Mouse (Mus musculus): Measurements from ENCODE around the gene Pacs1.

Gene Pacs1

DNA sequence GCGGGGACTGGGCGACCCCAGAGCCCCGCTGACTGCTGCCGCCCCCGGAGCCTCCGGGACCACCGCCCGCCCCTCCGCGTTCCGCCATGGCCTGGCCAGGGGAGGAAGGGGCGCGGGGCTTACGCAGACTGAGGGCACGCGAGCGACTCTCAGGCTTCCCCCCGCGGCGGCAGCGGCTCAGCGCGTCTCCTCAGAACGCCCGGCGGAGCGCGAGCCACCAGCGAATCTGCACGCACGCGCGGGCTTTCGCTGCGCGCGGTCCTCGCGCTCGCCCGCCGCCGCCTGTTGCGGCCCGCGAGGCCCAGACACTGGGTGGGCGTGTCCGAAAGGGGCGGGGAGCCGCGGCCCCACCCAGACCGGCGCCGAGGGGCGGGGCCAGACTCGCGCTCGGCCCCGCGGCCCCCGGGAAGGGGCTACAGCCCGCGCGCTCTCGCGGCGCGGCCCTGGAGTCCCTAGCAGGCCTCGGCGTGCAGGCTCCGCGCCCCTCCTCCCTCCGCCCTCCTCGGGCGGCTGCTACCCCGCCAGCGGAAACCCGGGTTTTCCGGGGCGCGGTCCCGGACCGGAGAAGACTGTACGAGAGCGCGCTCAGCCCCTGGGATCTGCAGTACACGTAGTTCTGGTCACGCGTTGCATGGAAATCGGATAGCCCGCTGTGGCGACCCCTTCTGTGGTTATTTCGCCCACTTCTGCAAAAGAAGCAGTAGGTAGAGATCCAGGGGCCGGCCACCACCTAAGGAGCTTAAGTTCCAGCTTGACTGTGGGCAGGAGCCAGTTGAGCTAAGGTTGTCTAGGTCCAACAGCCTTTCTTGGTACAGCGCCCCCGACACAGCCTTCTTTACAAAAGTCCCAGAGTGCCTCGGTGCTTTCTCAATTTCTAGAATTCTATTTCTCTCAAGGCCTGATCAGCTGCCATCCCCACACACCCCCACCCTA lies at the start of gene Pacs1:
Pacs1 (minus strand) TSS at position 319 of the 933 bp plus-strand sequence.
- DNase-seq (ENCODE audit: low spot score in 2 of 2), result peak; percentile 74 to 77

DNA sequence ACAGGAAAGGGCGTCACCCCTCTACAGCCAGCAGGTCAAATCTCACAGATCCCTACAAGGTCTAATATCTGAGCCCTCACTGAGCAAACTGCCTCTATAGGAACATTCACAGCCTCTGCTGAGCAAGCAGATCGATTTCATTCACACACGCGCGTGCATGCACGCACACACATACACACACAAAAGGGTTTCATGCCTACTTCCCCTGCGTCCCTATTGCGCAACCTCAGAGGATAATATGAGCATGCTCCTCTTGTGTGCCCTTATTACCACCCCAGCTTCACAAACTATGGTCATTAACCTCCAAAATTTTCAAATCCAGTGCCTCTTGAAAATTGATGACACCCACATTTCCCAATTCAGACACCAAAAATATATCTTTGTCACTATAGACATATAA lies 40.3 kb upstream of the Pacs1 start:
- no peak for DNase-seq (ENCODE audit: low spot score in 2 of 2)

DNA sequence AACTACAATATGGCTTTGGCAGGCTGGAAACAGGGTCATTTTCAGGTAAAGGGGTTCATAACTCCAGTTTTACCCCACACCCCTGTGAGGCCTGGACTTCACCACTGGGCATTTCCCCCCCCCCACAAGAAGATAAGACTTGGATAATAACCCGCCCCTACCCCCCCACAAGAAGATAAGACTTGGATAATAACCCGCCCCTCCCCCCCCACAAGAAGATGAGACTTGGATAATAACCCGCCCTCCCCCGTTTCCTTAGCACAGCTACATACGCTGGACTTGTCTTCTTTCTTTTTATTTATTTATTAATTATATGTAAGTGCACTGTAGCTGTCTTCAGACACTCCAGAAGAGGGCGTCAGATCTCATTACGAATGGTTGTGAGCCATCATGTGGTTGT lies 36.1 kb upstream of the Pacs1 start:
- no peak for DNase-seq (ENCODE audit: low spot score in 2 of 2)

DNA sequence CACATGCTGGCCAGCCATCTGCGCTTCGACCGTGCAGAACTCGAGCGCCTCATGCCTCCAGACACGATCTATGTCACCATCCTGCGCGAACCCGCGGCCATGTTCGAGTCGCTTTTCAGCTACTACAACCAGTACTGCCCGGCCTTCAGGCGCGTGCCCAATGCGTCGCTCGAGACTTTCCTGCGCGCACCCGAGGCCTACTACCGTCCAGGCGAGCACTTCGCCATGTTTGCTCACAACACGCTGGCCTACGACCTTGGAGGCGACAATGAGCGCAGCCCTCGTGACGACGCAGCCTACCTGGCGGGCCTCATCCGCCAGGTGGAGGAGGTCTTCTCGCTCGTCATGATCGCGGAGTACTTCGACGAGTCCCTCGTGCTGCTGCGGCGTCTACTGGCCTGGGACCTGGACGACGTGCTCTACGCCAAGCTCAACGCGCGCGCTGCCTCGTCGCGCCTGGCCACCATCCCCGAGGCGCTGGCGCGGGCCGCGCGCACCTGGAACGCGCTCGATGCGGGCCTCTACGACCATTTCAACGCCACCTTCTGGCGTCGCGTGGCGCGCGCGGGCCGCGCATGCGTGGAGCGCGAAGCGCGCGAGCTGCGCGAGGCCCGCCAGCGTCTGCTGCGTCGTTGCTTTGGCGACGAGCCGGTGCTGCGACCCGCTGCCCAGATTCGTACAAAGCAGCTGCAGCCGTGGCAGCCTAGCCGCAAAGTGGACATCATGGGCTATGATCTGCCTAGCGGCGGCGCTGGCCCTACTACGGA lies 34.2 kb upstream of the Pacs1 start:
- no peak for DNase-seq (ENCODE audit: low spot score in 2 of 2)

DNA sequence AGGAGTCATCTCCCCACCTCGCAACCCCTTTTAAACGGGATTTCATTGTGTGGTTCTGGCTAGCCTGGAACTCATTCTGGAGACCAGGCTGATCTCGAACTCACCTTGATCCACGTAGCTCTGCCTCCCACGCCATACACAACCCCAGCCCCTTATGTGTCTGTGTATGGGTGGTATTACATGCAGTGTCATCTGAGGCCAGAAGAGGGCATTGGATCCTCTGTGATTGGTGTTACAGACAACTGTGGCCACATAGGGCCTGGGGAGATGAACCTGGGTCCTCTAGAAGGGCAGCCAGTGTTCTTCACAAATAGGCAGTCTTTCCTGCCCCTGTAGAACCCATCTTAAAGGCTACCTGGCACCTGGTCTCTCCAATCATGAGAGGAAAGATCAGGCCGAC lies 33.4 kb upstream of the Pacs1 start:
- DNase-seq (ENCODE audit: low spot score in 2 of 2), result no peak

DNA sequence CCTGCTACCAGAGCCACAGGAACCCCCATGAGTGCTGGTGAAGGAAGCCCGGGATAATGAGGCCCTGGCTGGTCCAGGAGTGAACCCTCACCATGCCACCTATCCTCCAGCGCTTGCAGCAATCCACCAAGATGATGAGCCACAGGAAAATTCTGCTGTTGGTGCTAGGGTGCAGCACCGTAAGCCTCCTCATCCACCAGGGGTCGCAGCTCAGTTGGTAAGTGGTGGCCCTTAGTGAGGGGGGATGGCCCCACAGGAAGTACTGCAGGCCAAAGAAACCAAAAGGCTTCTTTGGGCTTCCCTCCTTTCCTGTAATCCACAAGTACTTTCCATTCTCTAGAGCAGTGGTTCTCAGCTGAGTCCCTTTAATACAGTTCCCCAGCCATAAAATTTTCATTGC lies 29.5 kb upstream of the Pacs1 start:
- no peak for DNase-seq (ENCODE audit: low spot score in 2 of 2)

DNA sequence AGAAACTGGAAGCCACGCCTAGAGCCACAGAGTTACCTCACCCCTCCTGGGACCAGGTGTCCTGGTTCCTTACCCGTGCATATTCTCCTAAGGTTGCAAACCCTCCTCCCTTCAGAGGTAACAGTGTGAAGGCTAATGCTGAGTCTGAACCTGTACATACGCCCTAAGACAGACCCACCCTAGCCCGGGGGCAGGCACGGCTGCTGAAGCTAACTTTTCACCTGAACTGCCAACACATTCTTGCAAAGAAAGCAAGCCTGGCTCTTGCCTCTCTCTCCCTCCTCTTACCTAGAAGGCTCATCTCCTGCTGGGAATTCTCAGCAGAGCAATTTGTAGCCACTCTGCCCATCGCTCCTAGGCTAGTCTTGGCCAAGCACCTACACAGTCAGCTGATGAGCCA lies 27.7 kb upstream of the Pacs1 start:
- no peak for DNase-seq (ENCODE audit: low spot score in 2 of 2)

DNA sequence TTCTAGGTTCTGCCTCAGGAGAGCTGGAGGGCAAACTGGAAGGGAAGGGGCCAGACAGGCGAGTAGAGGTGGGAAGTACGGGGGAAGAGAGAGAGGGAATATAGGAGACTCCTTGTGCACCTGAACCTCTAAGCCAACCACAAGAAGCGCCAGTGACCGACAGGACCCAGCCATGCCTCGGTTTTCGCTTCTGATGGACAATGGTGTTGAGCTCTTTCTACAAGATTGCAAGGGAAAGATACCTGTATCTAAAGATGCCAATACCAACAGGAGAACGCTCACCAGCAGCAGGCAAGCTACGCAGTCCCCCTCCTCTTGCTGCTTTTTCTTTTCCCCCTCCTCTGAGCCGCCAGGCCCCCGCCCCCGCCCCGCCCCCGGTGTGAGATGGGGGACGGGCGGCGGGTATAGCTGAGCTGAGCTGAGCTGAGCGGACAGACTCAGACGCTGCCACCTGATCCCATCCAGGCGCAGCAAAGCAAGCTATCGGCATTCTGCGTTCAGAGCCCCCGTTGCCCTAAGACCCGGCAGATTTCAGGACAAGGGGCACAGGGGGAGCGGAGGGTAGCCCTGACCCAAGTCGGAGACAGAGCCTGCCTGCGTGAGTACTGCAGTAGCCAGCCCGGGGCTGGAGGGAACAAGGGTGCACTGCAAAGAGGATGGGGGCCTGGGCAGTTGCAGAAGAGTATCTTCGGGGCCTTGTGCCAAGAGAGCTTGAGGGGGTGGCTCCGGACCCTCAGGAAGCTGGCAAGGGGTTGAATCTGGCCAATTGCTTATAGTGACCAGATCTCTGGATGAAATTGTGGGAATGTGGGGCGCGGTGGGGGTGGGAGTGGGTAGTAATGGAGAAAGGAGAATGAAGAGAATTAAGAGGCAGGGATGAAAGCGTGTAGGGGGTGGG lies 25.2 kb upstream of the Pacs1 start, which contains the start of gene Gal3st3:
Gal3st3 (plus strand) TSS at position 429 of the 898 bp plus-strand sequence.
- DNase-seq (ENCODE audit: low spot score in 2 of 2), result peak; percentile 30 to 54

DNA sequence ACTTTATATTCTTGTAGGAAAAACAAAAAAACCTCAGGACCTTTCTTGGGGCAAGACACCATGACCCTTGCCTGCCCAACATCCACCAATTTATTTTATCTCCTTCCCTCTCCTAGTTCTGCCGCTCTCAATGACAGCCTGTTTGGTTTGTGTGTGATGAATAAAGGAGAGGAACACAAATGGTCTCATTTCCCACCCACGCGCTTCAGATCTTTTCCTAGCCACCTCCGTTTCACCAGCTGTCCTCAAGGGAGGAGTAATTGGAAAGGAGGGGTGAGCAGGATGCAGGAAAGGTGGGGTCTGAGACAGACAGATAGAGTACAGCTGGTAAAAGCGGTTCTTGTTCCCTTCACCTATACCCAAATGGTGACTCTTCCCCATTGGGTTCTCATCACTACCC lies 23.7 kb upstream of the Pacs1 start:
- peak; percentile 55 to 73 for DNase-seq (ENCODE audit: low spot score in 2 of 2)

DNA sequence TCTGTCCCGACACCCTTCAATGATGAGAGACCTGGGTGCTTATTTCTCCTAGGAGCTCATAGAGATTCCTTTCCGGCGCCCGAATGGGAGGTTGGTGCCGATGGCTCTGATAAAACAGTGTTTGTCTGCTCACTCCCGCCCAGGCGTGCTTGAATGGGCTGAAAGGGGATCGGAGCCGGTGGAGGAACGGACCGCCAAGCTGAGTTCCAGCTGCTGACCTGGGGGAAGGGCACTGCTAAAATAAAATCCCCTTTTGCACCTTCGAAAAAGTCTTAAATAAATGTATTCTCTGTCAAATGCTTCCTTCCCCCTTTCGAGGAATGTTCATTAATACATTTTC lies 22.8 kb upstream of the Pacs1 start:
- no peak for DNase-seq (ENCODE audit: low spot score in 2 of 2)

DNA sequence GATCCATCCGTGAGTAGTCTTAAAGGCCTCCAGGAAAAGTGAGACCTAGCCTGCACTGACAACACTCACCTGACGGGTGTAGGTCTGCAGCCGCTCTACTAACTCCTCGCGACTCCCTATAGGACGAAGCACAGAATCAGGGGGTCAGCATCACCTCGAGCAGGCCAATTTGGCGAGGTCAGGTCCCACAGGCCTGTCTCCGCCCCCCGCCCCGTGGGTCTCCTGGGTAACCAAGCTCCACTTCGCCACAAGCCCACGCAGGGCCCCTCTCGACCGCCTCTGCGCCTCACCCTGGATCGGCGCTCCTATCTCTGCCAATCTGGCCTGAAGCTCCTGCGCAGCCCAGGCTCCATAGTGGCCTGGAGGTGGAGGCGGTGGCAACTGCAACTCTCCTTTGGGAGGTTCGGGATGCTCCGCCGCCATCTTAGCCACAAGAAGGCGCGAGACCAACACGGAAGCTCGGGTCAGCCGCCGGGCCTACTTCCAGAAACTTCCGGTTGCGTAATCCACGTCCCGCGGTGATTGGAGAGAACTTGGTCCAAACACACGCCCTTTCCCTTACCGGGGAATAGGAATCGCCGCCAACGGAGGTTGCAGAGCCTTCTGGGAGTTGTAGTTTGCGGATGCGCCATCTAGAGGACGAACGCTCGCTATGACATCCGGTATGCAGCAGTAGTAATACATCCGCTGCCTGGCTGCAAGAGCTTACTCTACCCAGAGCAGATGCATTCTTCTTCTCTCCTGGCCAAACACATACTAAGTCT lies 22.2 kb upstream of the Pacs1 start, which contains the start of gene Sf3b2:
Sf3b2 (minus strand) TSS at position 484 of the 764 bp plus-strand sequence.
- DNase-seq (ENCODE audit: low spot score in 2 of 2), result peak; percentile 98 to 99

DNA sequence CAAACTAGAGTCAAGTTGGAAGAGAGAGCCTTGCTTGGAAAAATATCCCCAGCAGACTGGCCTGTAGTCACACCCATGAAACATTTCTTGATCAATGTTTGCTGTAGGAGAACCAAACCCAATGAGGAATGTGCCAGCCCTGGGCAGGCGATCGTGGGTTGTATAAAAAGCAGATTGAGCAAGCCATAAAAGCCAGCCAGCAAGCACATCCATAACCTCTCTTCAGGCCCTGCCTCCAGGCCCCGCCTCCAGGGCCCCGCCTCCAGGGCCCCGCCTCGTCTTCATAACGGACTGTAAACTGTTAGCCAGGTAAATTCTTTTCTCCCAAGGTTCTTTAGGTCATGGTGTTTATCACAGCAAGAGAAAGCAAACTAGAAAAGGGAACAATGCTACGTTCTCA lies 5.5 kb upstream of the Pacs1 start:
- no peak for DNase-seq (ENCODE audit: low spot score in 2 of 2)

DNA sequence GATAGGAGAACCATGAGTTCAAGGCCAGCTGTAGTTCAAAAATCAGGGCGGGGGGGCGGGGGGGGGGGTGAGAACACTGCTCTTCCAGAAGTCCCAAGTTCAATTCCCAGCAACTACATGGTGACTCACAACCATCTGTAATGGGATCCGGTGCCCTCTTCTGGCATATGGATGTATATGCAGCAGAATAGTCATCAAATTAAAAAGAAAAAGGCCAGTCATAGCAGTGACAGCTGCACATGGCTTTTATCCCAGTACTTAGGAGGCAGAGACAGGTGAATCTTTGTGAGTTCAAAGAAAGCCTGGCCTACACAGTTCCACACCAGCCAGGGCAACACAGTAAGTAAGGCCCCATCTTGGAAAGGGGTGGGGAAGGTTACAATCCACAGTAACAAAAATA lies 4.2 kb upstream of the Pacs1 start:
- no peak for DNase-seq (ENCODE audit: low spot score in 2 of 2)

DNA sequence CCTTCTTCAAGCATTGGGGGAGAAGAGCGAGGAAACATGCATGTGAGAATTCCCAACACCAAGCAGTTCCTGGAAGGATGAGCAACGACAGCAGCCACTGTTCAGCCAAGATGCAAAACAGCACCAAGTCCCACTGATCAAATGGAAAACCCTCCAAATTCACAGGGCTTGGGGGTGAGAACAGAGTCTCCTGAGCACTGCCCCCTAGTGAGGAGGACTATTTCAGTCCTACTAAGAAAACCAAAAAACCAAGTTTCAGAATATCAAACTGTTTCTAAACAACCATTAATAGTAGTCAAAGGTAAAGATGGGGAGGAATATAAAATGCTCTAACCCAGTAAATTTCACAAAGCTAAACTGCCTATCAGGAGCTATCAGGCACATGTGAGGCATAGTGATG lies 3.6 kb upstream of the Pacs1 start:
- DNase-seq (ENCODE audit: low spot score in 2 of 2), result no peak

DNA sequence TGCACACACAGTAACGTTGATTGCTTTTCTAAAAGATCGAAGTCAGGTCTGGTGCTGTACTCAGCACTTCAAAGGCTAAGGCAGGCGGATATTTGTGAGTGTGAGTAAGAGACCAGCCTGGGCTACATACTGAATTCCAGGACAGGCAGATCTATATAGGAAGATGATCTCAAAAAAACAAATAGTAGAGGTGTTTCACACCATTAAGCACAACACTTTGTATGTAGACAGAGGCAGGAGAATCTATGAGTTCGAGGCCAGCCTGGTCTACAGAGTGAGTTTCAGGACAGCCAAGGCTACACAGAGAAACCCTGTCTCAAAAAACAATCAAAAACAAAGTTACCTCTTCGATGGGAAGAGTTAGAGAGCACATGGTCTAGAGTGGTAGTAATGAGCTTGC lies 2.8 kb upstream of the Pacs1 start:
- DNase-seq (ENCODE audit: low spot score in 2 of 2), result no peak

DNA sequence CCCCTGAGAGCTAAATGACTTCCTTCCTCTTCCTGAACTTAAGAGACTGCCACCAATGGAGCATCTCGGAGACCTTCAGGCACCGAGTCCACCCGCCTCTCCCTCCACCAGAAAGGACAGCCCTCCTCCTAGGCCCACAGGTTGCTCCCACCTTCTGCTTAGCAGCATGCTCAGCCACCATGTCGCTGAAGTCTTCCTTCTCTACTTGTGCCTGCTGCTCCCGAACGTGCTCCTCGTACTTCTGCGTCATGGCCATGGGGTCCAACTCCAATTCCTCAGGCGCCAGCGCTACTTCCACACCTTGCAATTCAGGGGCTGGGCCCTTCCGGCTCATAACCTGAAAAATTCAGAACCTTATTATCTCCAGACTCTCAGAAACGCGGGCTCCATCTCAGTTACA lies 1.7 kb upstream of the Pacs1 start:
- DNase-seq (ENCODE audit: low spot score in 2 of 2), result no peak

DNA sequence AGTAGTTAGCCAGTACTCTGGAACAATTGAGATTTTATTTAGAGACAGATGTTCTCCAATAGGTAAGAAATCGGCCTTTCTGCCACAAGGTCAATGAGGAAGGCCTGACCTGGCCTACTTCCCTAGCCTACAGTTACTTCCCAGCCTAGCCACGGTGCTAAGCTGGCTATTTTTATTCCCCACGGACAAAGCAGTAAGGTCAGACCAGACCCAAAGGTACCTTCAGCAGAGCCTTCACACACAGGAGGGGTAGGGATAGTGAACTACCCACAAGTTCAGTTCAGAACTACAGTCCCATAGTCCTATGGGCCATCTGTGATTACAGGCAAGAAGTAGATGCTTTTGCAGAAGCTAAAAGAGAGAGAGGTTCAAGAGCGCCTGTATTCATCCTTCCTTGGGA lies 997 bp upstream of the Pacs1 start:
- no peak for DNase-seq (ENCODE audit: low spot score in 2 of 2)

DNA sequence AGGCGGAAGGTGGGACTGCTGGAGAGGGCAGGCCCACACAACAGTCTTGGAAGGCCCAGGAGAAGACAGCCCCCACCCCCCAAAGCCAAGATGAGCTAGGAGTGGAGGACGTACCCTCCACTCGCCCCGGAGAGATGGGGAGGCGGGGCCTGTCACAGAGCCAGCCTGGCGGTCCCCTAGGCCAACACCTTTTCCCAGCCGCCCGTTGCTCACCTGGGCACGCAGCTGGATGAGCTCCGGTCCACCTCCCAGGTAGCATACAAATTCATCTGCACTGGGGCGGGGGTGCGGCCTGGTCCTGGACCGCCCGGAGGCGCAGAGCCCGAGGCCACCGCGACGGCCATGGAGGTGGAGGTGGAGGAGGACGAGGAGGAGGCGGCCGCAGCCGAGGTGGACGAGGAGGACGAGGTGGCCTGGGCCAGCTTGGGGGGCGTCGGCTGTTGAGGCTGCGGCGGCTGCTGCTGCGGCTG lies 558 bp downstream of the Pacs1 start:
- peak in 1 of 2 experiments; percentile 22 for DNase-seq (ENCODE audit: low spot score in 2 of 2)

DNA sequence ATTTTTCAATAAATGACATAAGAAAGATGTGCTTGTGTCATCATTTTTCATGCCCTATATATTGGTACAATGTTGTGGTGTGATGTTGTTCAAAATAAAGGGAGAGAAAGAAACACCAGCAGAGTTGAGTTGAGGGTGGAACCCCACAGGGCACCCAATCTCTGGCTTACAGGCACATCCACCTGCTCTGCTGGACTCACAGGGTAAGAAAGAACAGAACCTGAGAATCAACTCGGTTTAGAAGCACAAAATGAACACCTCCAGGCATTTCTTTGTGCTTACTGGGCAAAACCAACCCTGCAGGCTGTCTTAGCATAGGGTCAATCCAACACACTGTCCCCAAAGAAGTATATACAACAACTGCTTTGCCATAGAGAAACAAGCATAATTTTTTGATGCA lies 1.5 kb downstream of the Pacs1 start:
- DNase-seq (ENCODE audit: low spot score in 2 of 2), result no peak

DNA sequence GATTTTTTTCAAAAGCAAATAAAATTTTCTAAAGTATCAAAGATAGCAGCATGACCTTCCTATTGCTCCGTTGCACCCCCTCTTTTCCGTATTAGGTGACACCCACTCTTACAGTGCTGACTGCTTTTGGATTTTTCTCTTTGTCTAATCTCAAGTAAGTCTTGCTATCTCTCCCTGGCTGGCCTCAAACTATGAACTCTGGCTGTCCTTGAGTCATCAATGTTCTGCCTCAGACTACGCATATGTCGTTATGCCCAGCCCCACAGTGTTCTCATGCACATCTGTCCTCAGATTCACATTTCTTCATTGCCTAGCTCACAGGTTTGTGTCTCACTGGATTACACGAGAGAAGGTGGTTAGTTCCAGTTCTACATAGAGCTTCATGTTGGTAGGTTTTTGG lies 3.5 kb downstream of the Pacs1 start:
- DNase-seq (ENCODE audit: low spot score in 2 of 2), result no peak

DNA sequence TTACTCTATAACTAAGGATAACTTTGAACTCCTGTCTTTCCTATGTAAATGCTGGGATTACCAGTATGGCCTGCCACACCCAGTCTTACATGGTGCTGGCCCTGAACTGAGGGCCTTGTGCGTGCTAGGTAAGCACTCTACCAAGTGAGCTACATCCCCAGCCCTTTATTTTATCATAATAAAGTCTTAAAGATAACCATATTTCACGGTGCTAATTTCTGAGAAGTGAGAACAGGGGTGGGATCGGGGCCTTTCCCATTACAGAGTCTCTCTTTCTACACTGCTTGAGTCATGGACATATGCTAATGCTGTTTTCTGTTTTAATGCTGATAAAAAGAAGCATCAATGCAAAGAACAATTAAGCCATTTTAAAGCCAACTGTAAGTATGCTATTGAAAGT lies 4.0 kb downstream of the Pacs1 start:
- no peak for DNase-seq (ENCODE audit: low spot score in 2 of 2)

Measured in right cerebral cortex, postnatal 36 days (tissue).